Mouse (Mus musculus): Measurements from ENCODE around the gene Lage3. TPM values are rescaled to one million over a fixed set of nuclear protein-coding genes. Genes with fewer than 3 reads are reported as not detected.
"Not testable (repeated sequence)": the region's sequence is repeated elsewhere in the genome, so short reads cannot be mapped to it uniquely, and the experiment has no call there.

Lage3 gene
- polyA plus RNA-seq, 1 experiment: 16.9 TPM

DNA sequence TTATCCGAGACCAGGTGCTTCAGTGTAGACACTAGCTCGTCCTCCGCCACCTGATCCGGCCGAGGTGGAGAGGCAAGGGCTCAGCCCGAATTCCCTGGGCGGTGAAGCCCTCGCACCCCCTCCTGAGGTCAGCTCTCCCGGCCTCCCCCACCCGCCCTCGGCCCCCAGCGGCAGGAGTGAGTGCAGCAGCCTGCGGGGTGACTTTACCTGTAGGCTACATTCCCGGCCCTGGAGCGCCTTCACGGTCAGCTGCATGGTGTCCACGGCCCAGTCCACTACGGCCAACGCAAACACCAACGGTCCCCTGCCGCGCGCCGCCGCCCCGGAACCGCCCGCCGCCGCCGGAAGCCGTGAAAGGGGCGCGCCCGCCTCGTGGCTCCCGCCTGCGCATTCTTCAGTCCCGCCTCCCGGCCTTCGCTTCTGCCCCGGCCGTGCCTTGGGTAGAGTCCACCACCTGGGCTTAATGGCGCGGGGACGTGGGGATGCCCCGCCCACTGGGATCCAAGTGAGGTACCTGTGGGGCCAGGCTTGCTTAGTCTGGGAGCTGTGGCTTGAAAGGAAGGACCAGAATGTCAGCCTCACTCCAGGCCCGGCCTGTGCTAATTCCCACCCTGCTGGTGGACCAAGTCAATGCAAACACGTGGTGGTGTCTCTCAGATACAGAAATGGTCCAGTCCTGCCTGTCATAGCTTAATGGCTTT lies 14.9 kb upstream of the Lage3 start:
- Histone ChIP-seq H3K27me3 (ENCODE audit: control insufficient read depth, insufficient read depth, low read length) (no peaks in the 10 kb centered on the region), H3K36me3 (ENCODE audit: control insufficient read depth, insufficient read depth, low read length) (peaks cover 5% of the 10 kb centered on the region), H3K27ac (ENCODE audit: insufficient read depth, low read depth, low read length) (peak overlapping the region; percentile 67), H3K4me1 (ENCODE audit: control insufficient read depth, insufficient read depth, insufficient read length, low read length) (peaks cover 11% of the 10 kb centered on the region), H3K4me3 (ENCODE audit: low read depth, low read length) (peak overlapping the region; percentile 94)
- 0 out of 2 replicates have a peak, but pooled peaks have one; percentile 32 for TF ChIP-seq POLR2A (IDR thresholded peaks at IDR 0.05; ENCODE audit: low read depth, low read length)
- TF ChIP-seq CTCF (IDR thresholded peaks at IDR 0.05; ENCODE audit: extremely low read depth, insufficient read length, insufficient replicate concordance, low read depth, low read length): no peak
- WGBS: 7% methylated on average over 47 of the region's 49 CpGs

DNA sequence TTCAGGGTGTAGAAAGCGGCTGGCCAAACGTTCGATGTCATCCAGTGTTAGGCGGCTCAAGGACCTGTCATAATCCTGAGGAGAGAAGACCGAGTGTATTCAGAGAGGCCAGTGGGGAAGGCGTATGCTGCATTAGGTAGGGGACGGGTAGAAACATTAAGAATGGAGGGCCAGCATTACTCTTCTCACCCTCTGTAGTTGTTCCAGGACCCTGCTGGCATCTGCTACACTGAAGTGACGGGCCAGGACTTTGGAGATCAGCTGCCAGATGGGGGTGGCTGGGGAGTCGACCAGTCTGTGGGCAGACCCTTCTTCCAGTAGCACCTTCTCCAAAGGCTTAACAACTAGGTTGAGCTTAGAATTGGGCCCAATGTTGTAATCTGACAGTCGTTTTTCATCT lies 14.1 kb upstream of the Lage3 start:
- H3K27me3 ChIP-seq (ENCODE audit: control insufficient read depth, insufficient read depth, low read length): no peaks in the 10 kb centered on the region
- H3K4me1 ChIP-seq (ENCODE audit: control insufficient read depth, insufficient read depth, insufficient read length, low read length): peaks cover 11% of the 10 kb centered on the region
- no peak overlapping the region for H3K27ac ChIP-seq (ENCODE audit: insufficient read depth, low read depth, low read length)
- 42% methylated on average over 10 of the region's 10 CpGs for WGBS
- peaks cover 5% of the 10 kb centered on the region for H3K36me3 ChIP-seq (ENCODE audit: control insufficient read depth, insufficient read depth, low read length)
- peak overlapping the region; percentile 94 for H3K4me3 ChIP-seq (ENCODE audit: low read depth, low read length)
- TF ChIP-seq POLR2A (IDR thresholded peaks at IDR 0.05; ENCODE audit: low read depth, low read length) (no peak), CTCF (IDR thresholded peaks at IDR 0.05; ENCODE audit: extremely low read depth, insufficient read length, insufficient replicate concordance, low read depth, low read length) (no peak)

DNA sequence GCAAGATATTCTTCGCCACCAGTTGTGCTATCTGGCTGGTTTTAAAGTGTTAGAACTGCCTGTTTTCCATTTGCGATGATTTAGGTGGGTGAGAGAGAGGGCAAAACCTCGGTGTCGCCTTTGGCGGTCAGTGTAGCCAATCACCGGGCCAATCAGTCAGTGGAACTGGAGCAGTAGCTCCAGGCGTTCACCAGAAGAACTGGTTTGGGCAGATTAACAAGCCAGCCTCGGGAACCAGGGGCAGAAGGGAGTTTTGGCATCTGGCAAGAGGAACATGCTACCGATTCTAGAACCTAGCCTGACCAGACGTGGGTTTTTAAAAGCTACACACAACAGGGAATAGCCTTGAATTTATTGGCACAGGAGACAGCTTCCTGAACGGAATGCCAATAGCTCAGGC lies 5.8 kb upstream of the Lage3 start:
- TF ChIP-seq CTCF (IDR thresholded peaks at IDR 0.05; ENCODE audit: extremely low read depth, insufficient read length, insufficient replicate concordance, low read depth, low read length): no peak
- TF ChIP-seq POLR2A (IDR thresholded peaks at IDR 0.05; ENCODE audit: low read depth, low read length): no peak
- Histone ChIP-seq H3K27me3 (ENCODE audit: control insufficient read depth, insufficient read depth, low read length) (no peaks in the 10 kb centered on the region), H3K27ac (ENCODE audit: insufficient read depth, low read depth, low read length) (no peak overlapping the region), H3K4me1 (ENCODE audit: control insufficient read depth, insufficient read depth, insufficient read length, low read length) (no peaks in the 10 kb centered on the region), H3K36me3 (ENCODE audit: control insufficient read depth, insufficient read depth, low read length) (no peaks in the 10 kb centered on the region), H3K4me3 (ENCODE audit: low read depth, low read length) (no peak overlapping the region)
- 28% methylated on average over 11 of the region's 11 CpGs for WGBS

- H3K27me3 ChIP-seq (ENCODE audit: control insufficient read depth, insufficient read depth, low read length); H3K27ac ChIP-seq (ENCODE audit: insufficient read depth, low read depth, low read length); H3K4me3 ChIP-seq (ENCODE audit: low read depth, low read length); H3K36me3 ChIP-seq (ENCODE audit: control insufficient read depth, insufficient read depth, low read length); H3K4me1 ChIP-seq (ENCODE audit: control insufficient read depth, insufficient read depth, insufficient read length, low read length): not testable (repeated sequence)
- WGBS: 94% methylated on average over 3 of the region's 3 CpGs
Observed at GRCm38 (mm10) chrX:74357069-74357468, 3.7 kb upstream of the Lage3 start.

DNA sequence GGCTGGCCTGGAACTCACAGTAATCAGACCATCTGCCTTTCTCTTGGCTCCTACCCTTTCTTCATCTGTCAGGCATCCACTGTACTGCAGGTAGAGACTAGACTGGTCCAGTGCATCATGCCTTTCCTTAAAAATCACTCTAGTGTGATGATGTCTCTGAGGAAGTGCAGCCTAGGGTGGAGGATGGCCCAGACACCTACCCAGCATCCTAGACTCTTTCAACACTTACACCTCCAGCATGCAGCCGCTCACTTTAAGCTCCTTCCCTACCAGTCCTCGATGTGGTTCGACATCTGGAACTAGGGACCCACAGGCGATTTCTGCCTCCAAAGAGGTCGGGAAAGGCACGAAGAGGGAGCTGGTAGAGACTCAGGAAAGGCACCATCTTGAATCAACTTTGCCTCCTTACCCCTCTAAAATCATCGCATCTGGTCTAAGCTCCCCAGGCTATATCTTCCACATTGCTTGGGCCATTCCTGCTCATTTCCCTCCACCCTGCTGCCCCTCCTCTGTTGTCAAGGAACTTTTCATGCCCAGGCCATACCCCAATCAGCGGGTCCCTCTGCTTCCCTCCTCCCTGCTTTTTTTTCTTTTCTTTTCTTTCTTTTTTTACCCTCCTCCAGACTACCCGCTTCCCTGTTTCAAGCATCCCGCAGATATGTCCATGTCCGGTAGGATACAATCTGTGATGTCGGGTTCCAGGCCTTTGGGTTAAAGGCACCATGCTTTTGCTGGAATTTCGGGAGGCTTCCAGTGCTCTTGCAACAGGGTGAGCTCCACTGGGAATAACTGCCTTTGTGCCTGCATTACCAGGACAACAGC lies 562 bp downstream of the Lage3 start:
- 22% methylated on average over 13 of the region's 13 CpGs for WGBS
- Histone ChIP-seq H3K36me3 (ENCODE audit: control insufficient read depth, insufficient read depth, low read length) (no peaks in the 10 kb centered on the region), H3K4me3 (ENCODE audit: low read depth, low read length) (peak overlapping the region; percentile 86), H3K27me3 (ENCODE audit: control insufficient read depth, insufficient read depth, low read length) (no peaks in the 10 kb centered on the region), H3K27ac (ENCODE audit: insufficient read depth, low read depth, low read length) (no peak overlapping the region), H3K4me1 (ENCODE audit: control insufficient read depth, insufficient read depth, insufficient read length, low read length) (no peaks in the 10 kb centered on the region)
- no peak for TF ChIP-seq POLR2A (IDR thresholded peaks at IDR 0.05; ENCODE audit: low read depth, low read length)
- TF ChIP-seq CTCF (IDR thresholded peaks at IDR 0.05; ENCODE audit: extremely low read depth, insufficient read length, insufficient replicate concordance, low read depth, low read length): no peak

DNA sequence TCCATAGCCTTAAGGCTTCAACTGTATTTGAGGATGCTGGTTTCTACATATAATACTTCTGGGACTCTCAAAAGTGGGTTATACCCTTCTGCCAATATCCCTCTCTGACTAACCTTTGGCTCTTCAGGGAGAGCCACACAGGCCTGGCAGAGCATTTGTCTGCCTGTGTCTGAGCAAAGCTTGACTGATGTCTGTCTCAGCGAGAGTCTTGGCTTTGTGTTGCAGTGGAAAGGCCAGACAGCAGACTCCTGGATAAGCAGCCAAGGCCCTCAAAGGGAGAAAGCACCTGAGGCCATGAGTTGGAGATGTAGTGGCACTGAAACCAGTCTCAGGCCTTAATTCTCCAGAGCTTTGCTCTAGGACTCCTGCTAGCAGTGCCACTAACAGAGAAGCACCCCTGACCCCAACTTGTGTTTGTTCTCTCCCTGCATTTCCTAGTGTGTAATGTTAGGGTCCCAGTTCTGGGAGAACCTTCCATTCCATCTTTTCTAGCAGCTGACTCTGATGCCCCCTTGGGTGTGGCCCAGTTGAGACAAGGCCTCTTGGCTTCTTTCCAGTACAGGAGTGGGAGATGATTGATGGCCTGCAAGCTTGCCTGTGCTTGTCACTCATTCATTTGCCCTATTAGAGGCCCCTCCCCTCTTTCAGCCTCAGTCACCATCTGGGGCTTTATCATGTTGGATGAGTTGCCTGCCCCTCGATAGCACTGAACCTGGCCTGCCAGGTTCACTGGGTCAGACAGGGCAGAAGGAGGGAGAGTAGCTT lies 23.1 kb downstream of the Lage3 start:
- WGBS: 33% methylated on average over 2 of the region's 2 CpGs
- H3K27ac ChIP-seq (ENCODE audit: insufficient read depth, low read depth, low read length): no peak overlapping the region
- no peaks in the 10 kb centered on the region for H3K36me3 ChIP-seq (ENCODE audit: control insufficient read depth, insufficient read depth, low read length)
- no peak overlapping the region for H3K4me3 ChIP-seq (ENCODE audit: low read depth, low read length)
- TF ChIP-seq CTCF (IDR thresholded peaks at IDR 0.05; ENCODE audit: extremely low read depth, insufficient read length, insufficient replicate concordance, low read depth, low read length): no peak
- no peak for TF ChIP-seq POLR2A (IDR thresholded peaks at IDR 0.05; ENCODE audit: low read depth, low read length)
- H3K27me3 ChIP-seq (ENCODE audit: control insufficient read depth, insufficient read depth, low read length): no peaks in the 10 kb centered on the region
- no peaks in the 10 kb centered on the region for H3K4me1 ChIP-seq (ENCODE audit: control insufficient read depth, insufficient read depth, insufficient read length, low read length)

DNA sequence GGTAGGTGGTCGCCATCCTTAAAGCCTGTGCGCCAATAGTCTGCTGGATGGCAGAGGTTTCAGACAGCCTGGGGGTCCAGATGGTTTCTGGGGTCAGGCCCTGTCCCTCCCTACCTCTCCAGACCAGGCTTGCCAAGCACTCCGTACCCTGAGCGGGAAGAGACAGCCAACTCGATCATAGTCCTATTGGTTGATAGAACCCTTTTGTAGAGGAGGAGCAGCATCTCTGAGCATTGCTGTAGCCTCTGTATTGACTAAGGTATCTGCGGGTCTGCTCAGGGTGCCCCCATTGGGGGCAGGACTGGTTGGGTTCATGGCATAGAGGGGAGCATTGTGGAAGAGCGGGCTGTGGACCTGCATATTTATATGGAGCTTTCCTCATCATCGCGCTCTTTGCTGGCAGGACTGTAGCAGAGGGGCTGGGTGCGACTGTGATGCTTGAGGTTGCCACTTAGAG lies 24.2 kb downstream of the Lage3 start:
- TF ChIP-seq CTCF (IDR thresholded peaks at IDR 0.05; ENCODE audit: extremely low read depth, insufficient read length, insufficient replicate concordance, low read depth, low read length) (no peak), POLR2A (IDR thresholded peaks at IDR 0.05; ENCODE audit: low read depth, low read length) (no peak)
- Histone ChIP-seq H3K27ac (ENCODE audit: insufficient read depth, low read depth, low read length) (no peak overlapping the region), H3K36me3 (ENCODE audit: control insufficient read depth, insufficient read depth, low read length) (no peaks in the 10 kb centered on the region), H3K4me1 (ENCODE audit: control insufficient read depth, insufficient read depth, insufficient read length, low read length) (no peaks in the 10 kb centered on the region), H3K4me3 (ENCODE audit: low read depth, low read length) (peak overlapping the region; percentile 66), H3K27me3 (ENCODE audit: control insufficient read depth, insufficient read depth, low read length) (no peaks in the 10 kb centered on the region)
- WGBS: 40% methylated on average over 10 of the region's 10 CpGs

Data from small intestine, adult 2 months (tissue).